Mouse (Mus musculus): ENCODE results near the gene Cpox. TPM values are rescaled to one million over a fixed set of nuclear protein-coding genes. Genes with fewer than 3 reads are reported as not detected.

Gene Cpox
- polyA plus RNA-seq, 2 experiments: 20.3 to 24.4 TPM

- H3K27me3 ChIP-seq (ENCODE audit: control insufficient read depth, insufficient read depth, low read length): no peaks in the 10 kb centered on the region
- no peaks in the 10 kb centered on the region for H3K36me3 ChIP-seq (ENCODE audit: control insufficient read depth, insufficient read depth, low read length)
- no peak within 1 kb of the TSS for H3K4me3 ChIP-seq (replicated peaks; ENCODE audit: low read length)
- H3K9me3 ChIP-seq (ENCODE audit: control insufficient read depth, low read length): no peaks in the 10 kb centered on the region
- ATAC-seq (ENCODE audit: low FRiP score, low read depth) (no peak), DNase-seq (ENCODE audit: low spot score) (no peak)
- H3K27ac ChIP-seq (replicated peaks; ENCODE audit: low read depth, low read length): no peak within 1 kb of the TSS
- H3K9ac ChIP-seq (ENCODE audit: low read depth, low read length, severe bottlenecking): no peak within 1 kb of the TSS
- H3K4me2 ChIP-seq (replicated peaks; ENCODE audit: low read depth, low read length, severe bottlenecking): no peak within 1 kb of the TSS
- H3K4me1 ChIP-seq (ENCODE audit: control insufficient read depth, insufficient read depth, low read length): no peaks in the 10 kb centered on the region
- 91% methylated on average over 3 of the region's 3 CpGs for WGBS
- TF ChIP-seq POLR2A (IDR thresholded peaks at IDR 0.05; ENCODE audit: borderline replicate concordance, extremely low read depth, insufficient read depth, insufficient read length): no peak
Observed at GRCm38 (mm10) chr16:58638689-58639175, 31.4 kb upstream of the Cpox start, which contains the start of gene E330017A01Rik. TSS of gene E330017A01Rik (minus strand) at chr16:58638739.

GRCm38 (mm10) chr16:58649979-58650378 lies 20.1 kb upstream of the Cpox start:
- H3K9ac ChIP-seq (ENCODE audit: low read depth, low read length, severe bottlenecking): no peak overlapping the region
- ATAC-seq (ENCODE audit: low FRiP score, low read depth) (no peak), DNase-seq (ENCODE audit: low spot score) (no peak)
- H3K27me3 ChIP-seq (ENCODE audit: control insufficient read depth, insufficient read depth, low read length): no peaks in the 10 kb centered on the region
- H3K36me3 ChIP-seq (ENCODE audit: control insufficient read depth, insufficient read depth, low read length): no peaks in the 10 kb centered on the region
- H3K4me2 ChIP-seq (replicated peaks; ENCODE audit: low read depth, low read length, severe bottlenecking): no peak overlapping the region
- no peaks in the 10 kb centered on the region for H3K9me3 ChIP-seq (ENCODE audit: control insufficient read depth, low read length)
- H3K4me1 ChIP-seq (ENCODE audit: control insufficient read depth, insufficient read depth, low read length): no peaks in the 10 kb centered on the region
- no peak overlapping the region for H3K27ac ChIP-seq (replicated peaks; ENCODE audit: low read depth, low read length)
- H3K4me3 ChIP-seq (replicated peaks; ENCODE audit: low read length): no peak overlapping the region
- 93% methylated on average over 10 of the region's 10 CpGs for WGBS
- TF ChIP-seq POLR2A (IDR thresholded peaks at IDR 0.05; ENCODE audit: borderline replicate concordance, extremely low read depth, insufficient read depth, insufficient read length): no peak

GRCm38 (mm10) chr16:58655751-58656150 lies 14.3 kb upstream of the Cpox start:
- TF ChIP-seq POLR2A (IDR thresholded peaks at IDR 0.05; ENCODE audit: borderline replicate concordance, extremely low read depth, insufficient read depth, insufficient read length): no peak
- no peak overlapping the region for H3K4me3 ChIP-seq (replicated peaks; ENCODE audit: low read length)
- no peaks in the 10 kb centered on the region for H3K4me1 ChIP-seq (ENCODE audit: control insufficient read depth, insufficient read depth, low read length)
- H3K36me3 ChIP-seq (ENCODE audit: control insufficient read depth, insufficient read depth, low read length): no peaks in the 10 kb centered on the region
- H3K27ac ChIP-seq (replicated peaks; ENCODE audit: low read depth, low read length): no peak overlapping the region
- no peaks in the 10 kb centered on the region for H3K27me3 ChIP-seq (ENCODE audit: control insufficient read depth, insufficient read depth, low read length)
- ATAC-seq (ENCODE audit: low FRiP score, low read depth): no peak
- H3K9me3 ChIP-seq (ENCODE audit: control insufficient read depth, low read length): no peaks in the 10 kb centered on the region
- H3K4me2 ChIP-seq (replicated peaks; ENCODE audit: low read depth, low read length, severe bottlenecking): no peak overlapping the region
- no peak overlapping the region for H3K9ac ChIP-seq (ENCODE audit: low read depth, low read length, severe bottlenecking)
- DNase-seq (ENCODE audit: low spot score): no peak

DNA sequence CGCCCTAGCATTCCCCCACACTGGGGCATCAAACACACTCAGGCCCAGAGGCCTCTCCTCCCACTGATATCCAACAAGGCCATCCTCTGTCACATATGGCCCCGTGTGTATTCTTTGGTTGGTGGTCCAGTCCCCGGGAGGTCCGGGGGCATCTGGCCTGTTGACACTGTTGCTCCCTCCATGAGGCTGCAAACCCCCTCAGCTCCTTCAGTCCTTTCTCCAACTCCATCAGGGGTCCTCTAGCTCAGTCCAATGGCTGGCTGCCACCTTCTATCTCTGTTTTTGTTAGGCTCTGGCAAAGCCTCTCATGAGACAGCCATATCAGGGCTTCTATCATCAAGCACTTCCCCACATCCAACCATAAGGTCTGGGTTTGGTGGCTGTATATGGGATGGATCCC lies 13.6 kb upstream of the Cpox start:
- H3K27ac ChIP-seq (replicated peaks; ENCODE audit: low read depth, low read length): no peak overlapping the region
- no peak overlapping the region for H3K9ac ChIP-seq (ENCODE audit: low read depth, low read length, severe bottlenecking)
- no peaks in the 10 kb centered on the region for H3K36me3 ChIP-seq (ENCODE audit: control insufficient read depth, insufficient read depth, low read length)
- H3K4me3 ChIP-seq (replicated peaks; ENCODE audit: low read length): no peak overlapping the region
- TF ChIP-seq POLR2A (IDR thresholded peaks at IDR 0.05; ENCODE audit: borderline replicate concordance, extremely low read depth, insufficient read depth, insufficient read length): no peak
- ATAC-seq (ENCODE audit: low FRiP score, low read depth): no peak
- no peaks in the 10 kb centered on the region for H3K27me3 ChIP-seq (ENCODE audit: control insufficient read depth, insufficient read depth, low read length)
- H3K4me1 ChIP-seq (ENCODE audit: control insufficient read depth, insufficient read depth, low read length): no peaks in the 10 kb centered on the region
- H3K9me3 ChIP-seq (ENCODE audit: control insufficient read depth, low read length): no peaks in the 10 kb centered on the region
- 88% methylated on average over 4 of the region's 4 CpGs for WGBS
- no peak overlapping the region for H3K4me2 ChIP-seq (replicated peaks; ENCODE audit: low read depth, low read length, severe bottlenecking)
- DNase-seq (ENCODE audit: low spot score): no peak

- DNase-seq (ENCODE audit: low spot score) (no peak), ATAC-seq (ENCODE audit: low FRiP score, low read depth) (no peak)
- Histone ChIP-seq H3K27me3 (ENCODE audit: control insufficient read depth, insufficient read depth, low read length) (no peaks in the 10 kb centered on the region), H3K4me2 (replicated peaks; ENCODE audit: low read depth, low read length, severe bottlenecking) (no peak overlapping the region), H3K36me3 (ENCODE audit: control insufficient read depth, insufficient read depth, low read length) (no peaks in the 10 kb centered on the region), H3K9ac (ENCODE audit: low read depth, low read length, severe bottlenecking) (no peak overlapping the region), H3K4me3 (replicated peaks; ENCODE audit: low read length) (no peak overlapping the region), H3K4me1 (ENCODE audit: control insufficient read depth, insufficient read depth, low read length) (no peaks in the 10 kb centered on the region), H3K9me3 (ENCODE audit: control insufficient read depth, low read length) (no peaks in the 10 kb centered on the region), H3K27ac (replicated peaks; ENCODE audit: low read depth, low read length) (no peak overlapping the region)
- TF ChIP-seq POLR2A (IDR thresholded peaks at IDR 0.05; ENCODE audit: borderline replicate concordance, extremely low read depth, insufficient read depth, insufficient read length): no peak
- WGBS: 88% methylated on average over 6 of the region's 6 CpGs
Observed at GRCm38 (mm10) chr16:58658668-58659067, 11.4 kb upstream of the Cpox start.

- 77% methylated on average over 5 of the region's 5 CpGs for WGBS
Observed at GRCm38 (mm10) chr16:58661826-58662225, 8.3 kb upstream of the Cpox start.

More at GRCm38 (mm10) chr16:58661826-58662225, 8.3 kb upstream of the Cpox start:
- Histone ChIP-seq H3K27me3 (ENCODE audit: control insufficient read depth, insufficient read depth, low read length) (no peaks in the 10 kb centered on the region), H3K9ac (ENCODE audit: low read depth, low read length, severe bottlenecking) (no peak overlapping the region), H3K4me1 (ENCODE audit: control insufficient read depth, insufficient read depth, low read length) (no peaks in the 10 kb centered on the region), H3K4me3 (replicated peaks; ENCODE audit: low read length) (no peak overlapping the region), H3K4me2 (replicated peaks; ENCODE audit: low read depth, low read length, severe bottlenecking) (no peak overlapping the region), H3K36me3 (ENCODE audit: control insufficient read depth, insufficient read depth, low read length) (no peaks in the 10 kb centered on the region), H3K9me3 (ENCODE audit: control insufficient read depth, low read length) (no peaks in the 10 kb centered on the region), H3K27ac (replicated peaks; ENCODE audit: low read depth, low read length) (no peak overlapping the region)
- DNase-seq (ENCODE audit: low spot score): no peak
- no peak for ATAC-seq (ENCODE audit: low FRiP score, low read depth)
- TF ChIP-seq POLR2A (IDR thresholded peaks at IDR 0.05; ENCODE audit: borderline replicate concordance, extremely low read depth, insufficient read depth, insufficient read length): no peak

All from limb, embryonic 14.5 days (tissue).